Mouse (Mus musculus) layer of hippocampus, adult 11-12 months (tissue): ENCODE measurements around the gene Ankrd1.

Experiments used
- DNase-seq: peaks from one replicate; pipeline ENCODE4 v3.0.0; 2022; ENCODE audit warnings: low spot score

Gene Ankrd1

GRCm38 (mm10) chr19:36119783-36120471, at the start of gene Ankrd1:
Ankrd1 (minus strand) TSS chr19:36120099.
- no peak for DNase-seq

- DNase-seq: no peak
Measured at GRCm38 (mm10) chr19:36169101-36169500, 49.2 kb upstream of the Ankrd1 start.

GRCm38 (mm10) chr19:36168121-36168520, 48.2 kb upstream of the Ankrd1 start:
- DNase-seq: no peak

GRCm38 (mm10) chr19:36167291-36167896, 47.5 kb upstream of the Ankrd1 start:
- DNase-seq: no peak

- no peak for DNase-seq
Measured at GRCm38 (mm10) chr19:36166401-36167160, 46.7 kb upstream of the Ankrd1 start.

GRCm38 (mm10) chr19:36165351-36165750, 45.5 kb upstream of the Ankrd1 start:
- DNase-seq: no peak

GRCm38 (mm10) chr19:36150241-36151007, 30.5 kb upstream of the Ankrd1 start:
- peak; percentile 44 for DNase-seq

- DNase-seq: no peak
Measured at GRCm38 (mm10) chr19:36148578-36148977, 28.7 kb upstream of the Ankrd1 start.

- DNase-seq: no peak
Measured at GRCm38 (mm10) chr19:36143571-36143970, 23.7 kb upstream of the Ankrd1 start.

- DNase-seq: no peak
Measured at GRCm38 (mm10) chr19:36133731-36134130, 13.8 kb upstream of the Ankrd1 start.

GRCm38 (mm10) chr19:36133064-36133463, 13.2 kb upstream of the Ankrd1 start:
- DNase-seq: no peak

GRCm38 (mm10) chr19:36131990-36132389, 12.1 kb upstream of the Ankrd1 start:
- no peak for DNase-seq

- no peak for DNase-seq
Measured at GRCm38 (mm10) chr19:36130181-36130580, 10.3 kb upstream of the Ankrd1 start.

GRCm38 (mm10) chr19:36129643-36130042, 9.7 kb upstream of the Ankrd1 start:
- DNase-seq: no peak

- no peak for DNase-seq
Measured at GRCm38 (mm10) chr19:36129213-36129612, 9.3 kb upstream of the Ankrd1 start.

- DNase-seq: no peak
Measured at GRCm38 (mm10) chr19:36128440-36128839, 8.5 kb upstream of the Ankrd1 start.

- no peak for DNase-seq
Measured at GRCm38 (mm10) chr19:36124203-36124602, 4.3 kb upstream of the Ankrd1 start.

- no peak for DNase-seq
Measured at GRCm38 (mm10) chr19:36119219-36119618, 680 bp downstream of the Ankrd1 start.

GRCm38 (mm10) chr19:36116185-36116584, 3.7 kb downstream of the Ankrd1 start:
- no peak for DNase-seq

GRCm38 (mm10) chr19:36112007-36112406, 7.9 kb downstream of the Ankrd1 start:
- DNase-seq: peak; percentile 42

GRCm38 (mm10) chr19:36111054-36111895, 8.6 kb downstream of the Ankrd1 start:
- peak; percentile 40 for DNase-seq
